Mouse (Mus musculus) liver, adult 2 months (tissue): ENCODE results near the gene Emilin3.

ENCODE experiments used
- CTCF ChIP-seq: fragments of 200-500 bp; IDR thresholded peaks from 2 replicates; pipeline ENCODE4 v1.5.1; 2011; ENCODE audit warnings: low read depth, low read length, control low read depth
- POLR2A ChIP-seq: fragments of 200-500 bp; IDR thresholded peaks from 2 replicates; pipeline ENCODE4 v1.6.1; 2011; ENCODE audit warnings: low read length, control low read depth; ENCODE audit not compliant: insufficient read depth; ENCODE audit errors: extremely low read depth

DNA sequence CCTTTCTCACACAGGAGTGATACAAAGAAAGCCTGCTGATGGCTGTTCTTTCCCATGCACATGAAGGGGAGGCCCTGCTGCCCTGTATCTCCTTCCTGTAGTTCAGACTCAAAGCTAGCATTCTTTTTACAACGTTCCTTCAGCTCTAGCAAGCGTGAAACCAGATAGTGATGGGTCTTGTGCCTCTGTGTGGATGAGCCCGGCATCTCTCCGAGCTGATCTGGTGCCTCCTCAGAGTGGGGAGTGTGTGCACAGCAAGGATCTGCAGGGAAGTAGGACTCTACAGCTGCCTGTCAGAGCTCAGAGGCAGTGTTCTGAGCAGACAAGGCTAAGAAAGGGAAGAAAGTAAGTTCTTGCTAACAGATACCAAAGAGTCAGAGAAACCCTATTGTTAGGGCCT lies 39.5 kb upstream of the Emilin3 start:
- TF ChIP-seq CTCF = no peak
- TF ChIP-seq POLR2A = no peak
